Mouse (Mus musculus) left cerebral cortex, postnatal 14 days (tissue): ENCODE data around the gene Tpp1. TPM values are rescaled to one million over a fixed set of nuclear protein-coding genes. Genes with fewer than 3 reads are reported as not detected.
"Not testable (repeated sequence)": the region's sequence is repeated elsewhere in the genome, so short reads cannot be mapped to it uniquely, and the experiment has no call there.

Experiments
- DNase-seq, 2 experiments: peaks; one replicate each; pipeline ENCODE4 v3.0.0; 2021 to 2022; ENCODE audit warnings: low spot score in 2 of 2, mixed read lengths in 1 of 2
- intact Hi-C: fragments of 180-260 bp; cut with DNase I; formaldehyde crosslinking; loops from one replicate; pipeline ENCODE4 v1.15.1; 2025
- total RNA-seq, 2 experiments: library from RNA; stranded (reverse); gene quantifications; 2 replicates each; pipeline ENCODE4 v1.2.3; 2021

The Tpp1 gene
- total RNA-seq, 2 experiments from 2014 or later = 43.8 to 46.5 TPM

- intact Hi-C loops = loop anchor here (5.0 kb wide), 1 partner anchor 40 kb away; no protein-coding TSS in a partner anchor
These were observed 15.7 kb upstream of the Tpp1 start for GRCm38 (mm10) chr7:105767729-105768165.

GRCm38 (mm10) chr7:105764331-105764730 lies 12.3 kb upstream of the Tpp1 start:
- no peak for DNase-seq
- intact Hi-C loops = no loop called here

More at GRCm38 (mm10) chr7:105767729-105768165, 15.7 kb upstream of the Tpp1 start:
- no peak for DNase-seq

- DNase-seq = no peak
- intact Hi-C loops = no loop called here
These were observed 10.7 kb upstream of the Tpp1 start for GRCm38 (mm10) chr7:105762517-105763270.

GRCm38 (mm10) chr7:105761813-105762484 lies 9.9 kb upstream of the Tpp1 start:
- DNase-seq = no peak
- intact Hi-C loops = no loop called here

- DNase-seq = no peak
- intact Hi-C loops = loop anchor here (5.0 kb wide), 1 partner anchor 116 kb away; no protein-coding TSS in a partner anchor
These were observed 1.2 kb upstream of the Tpp1 start for GRCm38 (mm10) chr7:105753281-105753680.

GRCm38 (mm10) chr7:105752716-105753115 lies 681 bp upstream of the Tpp1 start:
- DNase-seq = no peak
- intact Hi-C loops = loop anchor here (5.0 kb wide), 1 partner anchor 115 kb away; no protein-coding TSS in a partner anchor

- intact Hi-C loops = no loop called here
- no peak for DNase-seq
These were observed 4.3 kb downstream of the Tpp1 start for GRCm38 (mm10) chr7:105747776-105748175.

GRCm38 (mm10) chr7:105743926-105744590 lies 8.0 kb downstream of the Tpp1 start, which contains the start of gene Taf10:
Taf10 (minus strand) TSS chr7:105744361.
- DNase-seq = peak; percentile 84 to 87
- intact Hi-C loops = no loop called here

- DNase-seq, intact Hi-C loops: not testable (repeated sequence)
These were observed 8.6 kb downstream of the Tpp1 start for GRCm38 (mm10) chr7:105743246-105743925.

- DNase-seq, intact Hi-C loops: not testable (repeated sequence)
These were observed 9.4 kb downstream of the Tpp1 start for GRCm38 (mm10) chr7:105742539-105743215.

GRCm38 (mm10) chr7:105741978-105742377 lies 10.1 kb downstream of the Tpp1 start:
- DNase-seq = no peak
- intact Hi-C loops = no loop called here

GRCm38 (mm10) chr7:105740851-105741250 lies 11.2 kb downstream of the Tpp1 start:
- no peak for DNase-seq
- intact Hi-C loops = no loop called here

GRCm38 (mm10) chr7:105740089-105740795 lies 11.8 kb downstream of the Tpp1 start:
- DNase-seq = no peak
- intact Hi-C loops = no loop called here

GRCm38 (mm10) chr7:105738948-105739347 lies 13.1 kb downstream of the Tpp1 start:
- intact Hi-C loops = loop anchor here (10.0 kb wide), 2 partner anchors 94 to 184 kb away; partner anchors contain the start of genes Arfip2, Gm45799, Smpd1 and Timm10b
- DNase-seq = no peak

GRCm38 (mm10) chr7:105738286-105738685 lies 13.7 kb downstream of the Tpp1 start:
- intact Hi-C loops = loop anchor here (10.0 kb wide), 2 partner anchors 93 to 183 kb away; partner anchors contain the start of genes Arfip2, Gm45799, Smpd1 and Timm10b
- DNase-seq = no peak

GRCm38 (mm10) chr7:105737648-105738047 lies 14.4 kb downstream of the Tpp1 start:
- DNase-seq = no peak
- intact Hi-C loops = loop anchor here (2.0 to 10.0 kb wide), 3 partner anchors 73 to 183 kb away; partner anchors contain the start of genes Arfip2, Gm45799, Mrpl17 and Smpd1

GRCm38 (mm10) chr7:105736911-105737521 lies 15.0 kb downstream of the Tpp1 start, which contains the start of gene Rrp8:
Rrp8 (minus strand) TSS chr7:105737385.
- intact Hi-C loops = loop anchor here (2.0 to 10.0 kb wide), 3 partner anchors 74 to 182 kb away; partner anchors contain the start of genes Arfip2, Gm45799, Mrpl17 and Smpd1
- DNase-seq = no peak
